Mouse (Mus musculus) retina, embryonic 14.5 days (tissue): Measurements from ENCODE around the gene Gpd2.

ENCODE experiments used
- DNase-seq: peaks from one replicate; pipeline ENCODE4 v3.0.0-alpha.2; 2015; ENCODE audit warnings: low spot score

The Gpd2 gene

DNA sequence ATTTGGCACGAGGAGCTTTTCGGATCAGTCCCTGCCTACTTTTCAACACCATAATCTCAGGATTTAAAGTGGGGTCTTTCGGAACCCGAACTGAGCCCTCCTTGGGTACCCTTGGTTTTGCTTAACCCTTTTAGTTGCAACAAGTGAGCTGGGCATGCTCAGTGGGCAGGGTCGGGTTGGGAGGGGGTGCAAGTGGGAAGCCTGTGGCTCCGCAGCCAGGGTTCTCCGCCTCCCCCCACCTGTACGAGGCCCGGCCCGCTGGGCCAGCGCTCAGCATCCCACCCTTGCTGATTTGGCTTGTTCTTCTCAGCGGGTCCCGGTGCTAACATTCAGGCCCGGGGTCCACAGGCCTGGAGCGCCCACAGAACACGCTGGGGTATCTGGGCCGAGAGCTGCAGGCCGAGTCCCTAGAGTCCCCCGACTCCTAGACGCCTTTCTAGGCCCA lies at the start of gene Gpd2:
Gene Gpd2 (plus strand): TSS at position 161 of the 445 bp plus-strand sequence.
- DNase-seq = peak; percentile 66

DNA sequence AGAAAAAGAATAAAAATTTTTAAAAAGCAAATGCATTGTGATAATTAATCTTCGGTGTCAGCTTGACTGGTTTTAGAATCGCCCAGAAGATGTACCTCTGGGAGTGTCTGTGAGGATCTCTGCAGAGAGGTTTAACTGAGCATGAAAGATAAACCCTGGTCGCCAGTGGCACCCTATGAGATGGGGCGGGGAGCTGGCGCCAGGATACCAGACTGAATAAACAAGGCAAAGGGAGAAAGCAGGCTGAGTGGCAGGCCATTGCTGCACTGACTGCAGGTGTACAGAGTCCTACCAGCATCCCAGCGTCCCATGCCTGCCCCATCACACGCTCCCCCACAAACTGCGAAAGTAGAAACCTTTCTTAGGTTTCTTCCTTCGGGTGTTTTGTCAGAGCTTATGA lies 49.2 kb upstream of the Gpd2 start:
- DNase-seq = peak; percentile 10

DNA sequence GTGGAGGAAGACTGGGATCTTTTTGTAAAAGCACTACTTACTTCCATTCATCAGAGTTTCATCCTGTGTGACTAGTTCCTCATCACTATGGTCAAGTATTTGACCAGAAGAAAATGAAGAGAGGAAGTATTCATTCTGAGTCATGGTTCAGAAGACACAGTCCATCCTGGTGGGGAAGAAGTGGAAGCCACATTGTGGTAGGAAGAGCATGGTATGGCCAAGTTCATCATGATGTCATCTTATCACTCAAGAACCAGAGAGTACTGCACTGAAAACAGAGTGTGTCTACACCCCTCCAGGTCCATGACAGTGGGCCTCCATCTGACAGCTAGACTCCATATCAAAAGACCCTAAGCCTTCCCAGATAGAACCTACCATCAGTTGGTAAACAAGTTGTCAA lies 46.6 kb upstream of the Gpd2 start:
- DNase-seq = no peak

DNA sequence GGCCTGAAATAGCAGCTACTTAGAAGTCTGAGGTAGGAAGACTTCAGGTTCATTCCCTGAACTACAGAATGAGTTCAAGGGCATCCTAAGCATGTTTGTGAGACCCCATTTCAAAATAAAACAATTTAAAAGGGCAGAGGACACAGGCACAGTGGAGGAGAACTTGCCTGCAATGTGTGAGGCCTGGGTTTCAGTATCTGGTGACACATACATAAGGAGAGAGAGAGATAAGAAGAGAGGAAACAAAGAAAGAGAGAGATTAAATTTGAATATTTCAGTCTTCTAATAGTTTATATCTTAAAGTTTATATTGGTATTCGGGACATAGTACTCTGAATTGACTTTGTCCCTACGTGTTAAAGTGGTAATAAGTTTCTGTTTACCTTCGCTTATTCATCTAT lies 38.4 kb upstream of the Gpd2 start:
- DNase-seq = no peak

DNA sequence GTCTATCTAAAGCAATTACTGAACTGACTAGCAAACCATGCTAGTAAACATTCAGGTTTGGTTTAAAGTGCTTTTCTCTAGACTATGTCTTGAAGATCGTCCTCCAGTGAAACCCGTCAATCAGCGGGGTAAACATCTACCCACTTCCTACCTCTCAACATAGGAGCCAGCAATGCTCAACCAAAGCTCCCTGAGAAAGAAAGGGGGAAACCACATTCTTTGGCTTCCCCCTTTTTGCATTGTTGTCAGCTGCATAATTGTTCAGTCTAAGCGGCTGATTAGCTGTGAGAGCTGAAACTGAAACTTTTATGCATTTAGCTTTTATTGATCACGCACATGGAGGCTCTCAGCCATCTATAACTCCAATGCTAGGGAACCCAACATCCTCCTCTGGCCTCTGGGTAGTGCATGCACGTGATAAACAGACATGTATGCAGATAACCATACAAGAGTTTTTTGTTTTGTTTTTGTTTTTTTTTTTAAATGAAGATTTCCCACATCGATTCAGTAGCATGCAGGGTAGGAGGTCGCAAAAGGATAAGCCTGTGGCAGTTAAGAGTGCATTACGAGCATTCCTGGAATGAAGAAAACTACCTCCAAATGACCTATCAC lies 28.9 kb upstream of the Gpd2 start:
- no peak for DNase-seq

DNA sequence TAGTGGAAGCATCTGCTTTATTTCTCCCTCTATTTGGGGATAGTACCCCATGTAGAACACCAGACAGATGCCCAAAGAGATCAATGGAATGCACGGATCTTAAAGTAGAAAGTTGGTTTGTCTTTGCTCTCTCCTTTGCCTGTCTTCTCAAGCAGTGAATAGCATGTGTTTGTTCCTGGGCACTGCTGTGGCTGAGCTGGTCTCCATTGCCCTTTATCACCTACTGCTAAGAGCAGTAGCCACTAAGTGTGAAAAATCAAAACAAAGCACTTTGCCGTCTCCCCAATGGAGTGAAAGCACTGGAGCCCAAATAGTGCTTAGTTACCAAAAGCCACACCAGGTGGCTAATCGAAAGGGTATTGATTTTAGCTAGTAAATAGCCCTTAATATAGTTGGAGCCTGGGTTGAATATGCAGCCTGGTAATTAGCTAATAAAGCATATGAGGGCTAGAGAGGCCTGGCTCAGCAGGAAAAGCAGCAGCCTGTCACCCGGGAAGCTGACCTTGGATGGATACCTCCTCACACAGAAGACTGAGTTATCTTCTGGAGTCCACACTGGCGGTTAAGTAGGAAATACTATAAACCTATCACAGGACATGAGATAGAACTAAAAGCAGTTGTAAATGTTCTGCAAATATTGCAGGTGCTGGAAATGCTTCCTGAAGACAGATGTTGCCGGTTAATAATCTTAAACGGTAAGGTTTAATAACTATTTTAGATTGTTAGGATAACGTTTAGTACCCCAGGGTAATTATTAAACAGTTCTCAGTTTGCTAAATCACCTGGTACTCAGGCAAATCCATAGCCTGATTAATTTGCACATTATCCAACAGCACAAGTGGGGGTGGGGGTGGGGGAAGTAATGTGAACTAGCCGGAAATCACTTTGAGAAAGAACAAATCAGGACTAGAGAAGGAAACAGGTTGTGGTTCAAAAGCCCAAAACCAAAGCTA lies 26.1 kb upstream of the Gpd2 start:
- peak; percentile 26 for DNase-seq

DNA sequence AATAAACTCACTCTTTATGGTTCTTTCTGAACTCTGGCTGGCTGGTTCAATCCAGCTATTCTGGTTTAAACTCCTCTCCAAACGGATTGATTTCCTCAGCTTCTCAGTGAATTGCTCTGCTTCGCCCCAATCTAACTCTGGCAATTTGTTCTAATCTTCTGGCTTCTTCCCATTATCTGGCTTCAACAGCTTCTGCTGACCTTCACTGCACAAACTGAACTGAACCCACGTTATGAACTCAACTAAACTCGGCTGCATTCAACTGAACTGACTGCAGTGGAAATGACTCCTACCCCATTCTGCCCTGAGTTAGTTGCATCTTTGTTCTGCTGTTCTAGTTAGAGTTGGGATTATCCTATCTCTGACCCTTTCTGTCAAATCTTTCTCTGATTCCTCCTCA lies 24.1 kb upstream of the Gpd2 start:
- no peak for DNase-seq

DNA sequence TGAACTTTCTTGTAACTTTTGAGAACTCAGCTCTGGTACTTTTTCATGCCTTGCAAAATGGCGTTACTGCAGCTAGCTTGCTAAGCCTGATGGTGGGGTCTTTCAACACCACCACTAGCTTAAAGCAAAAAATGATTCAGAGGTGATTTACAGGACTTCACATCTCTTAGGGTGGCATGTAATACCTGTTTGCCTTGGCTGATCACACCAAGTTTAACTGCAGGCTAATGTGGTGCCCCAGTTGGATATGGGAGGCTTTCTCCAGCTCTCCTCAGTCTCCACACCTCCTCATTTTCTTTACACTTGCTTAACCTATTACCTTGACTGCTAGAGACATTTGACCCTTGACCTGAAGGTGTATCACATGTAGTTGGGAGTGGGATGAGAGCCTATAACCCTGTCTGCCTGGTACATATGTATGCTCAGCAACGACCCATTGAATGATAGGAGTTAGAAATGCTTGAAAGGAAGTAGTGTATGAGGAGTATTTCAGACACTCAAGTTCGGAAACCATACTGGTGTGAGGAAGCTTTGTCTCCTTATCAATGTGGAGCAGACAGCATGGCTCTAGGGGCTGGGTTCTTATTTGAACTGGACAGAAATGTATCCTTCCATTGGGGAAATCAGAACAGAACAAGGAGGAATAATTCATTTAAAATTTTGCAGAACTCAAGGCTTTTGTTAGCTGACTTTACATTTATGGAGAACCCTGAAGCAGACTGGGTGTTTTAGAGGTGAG lies 14.0 kb upstream of the Gpd2 start:
- no peak for DNase-seq

DNA sequence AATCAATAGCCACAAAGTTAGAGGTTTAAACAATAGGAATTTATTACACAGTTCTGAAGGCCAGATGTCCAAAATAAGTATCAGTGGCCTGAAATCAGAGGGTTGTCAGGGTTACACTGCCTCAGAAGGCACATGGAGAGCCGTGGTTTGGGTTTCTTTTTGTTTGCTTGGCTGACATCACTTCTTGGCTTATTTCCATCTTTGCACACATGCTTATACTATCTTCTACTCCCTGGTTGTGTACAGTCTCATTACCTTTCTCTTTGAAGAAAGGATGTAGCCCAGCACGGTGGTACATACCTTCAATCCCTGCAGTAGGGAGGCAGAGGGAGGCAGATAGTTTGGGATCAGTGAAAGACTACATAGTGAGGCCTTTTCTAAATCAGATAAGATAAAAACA lies 12.2 kb upstream of the Gpd2 start:
- DNase-seq = no peak

DNA sequence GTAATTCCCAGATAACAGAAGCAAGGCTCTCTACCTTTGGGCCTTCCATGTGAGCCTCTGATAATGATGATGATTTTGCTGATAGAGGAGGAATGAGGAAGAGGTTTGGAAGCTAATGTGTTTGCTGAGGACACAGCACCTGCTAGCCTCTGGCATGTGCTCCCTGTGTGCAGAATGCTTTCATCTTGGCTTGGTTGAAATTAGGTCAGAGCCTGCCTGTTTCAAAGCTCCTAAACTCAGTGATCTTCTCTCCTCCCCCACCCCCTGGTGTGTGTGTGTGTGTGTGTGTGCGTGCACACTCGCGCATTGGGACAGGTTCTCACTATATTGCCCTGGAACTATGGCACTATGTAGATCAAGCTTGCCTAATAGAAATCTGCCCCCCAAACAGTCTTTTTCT lies 10.0 kb upstream of the Gpd2 start:
- no peak for DNase-seq

DNA sequence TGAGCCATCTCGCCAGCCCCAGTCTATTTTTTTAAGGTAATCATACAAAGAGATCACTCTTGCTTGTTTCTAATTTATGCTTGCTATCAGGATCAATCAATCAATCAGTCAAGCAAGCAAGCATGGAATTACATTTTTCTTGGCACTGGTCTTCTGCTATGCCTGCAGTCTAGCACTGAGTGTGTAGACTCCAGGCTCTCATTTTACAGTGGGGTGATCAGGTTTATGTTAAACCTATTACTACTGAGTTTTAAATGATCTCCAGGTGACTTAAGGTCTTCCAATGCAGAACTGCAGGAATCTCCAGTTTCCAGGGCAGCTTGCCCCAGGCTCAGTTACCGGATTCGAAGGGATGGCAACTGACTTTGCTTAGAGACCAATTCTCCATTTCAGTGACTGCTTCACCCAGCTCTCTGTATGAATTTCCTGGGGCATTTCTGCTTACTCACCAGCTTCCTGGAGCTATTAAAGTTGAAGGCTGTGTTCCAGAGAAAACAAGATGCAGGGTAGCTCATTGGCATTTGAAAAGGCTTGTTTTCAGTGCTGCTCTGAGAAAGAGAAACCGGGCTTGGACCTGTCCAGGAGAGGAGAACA lies 7.7 kb upstream of the Gpd2 start:
- DNase-seq = no peak

DNA sequence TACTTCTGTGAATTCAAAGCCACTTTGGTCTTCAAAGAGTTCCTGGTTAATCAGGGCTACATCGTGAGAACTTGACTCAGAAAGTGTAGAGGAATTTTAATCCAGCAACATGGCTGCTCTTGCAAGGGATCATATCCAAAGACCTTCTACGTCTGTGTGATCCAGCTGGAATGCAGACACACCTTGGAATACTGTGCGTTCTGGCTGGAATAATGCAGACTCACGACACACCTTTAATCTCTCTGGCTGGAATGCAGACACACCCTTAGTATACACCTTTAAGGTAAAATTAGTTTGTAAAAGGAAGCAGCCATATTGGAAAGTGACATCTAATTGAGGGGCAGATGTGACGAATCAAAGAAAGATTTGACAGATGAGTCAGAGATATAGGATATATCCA lies 6.0 kb upstream of the Gpd2 start:
- no peak for DNase-seq

DNA sequence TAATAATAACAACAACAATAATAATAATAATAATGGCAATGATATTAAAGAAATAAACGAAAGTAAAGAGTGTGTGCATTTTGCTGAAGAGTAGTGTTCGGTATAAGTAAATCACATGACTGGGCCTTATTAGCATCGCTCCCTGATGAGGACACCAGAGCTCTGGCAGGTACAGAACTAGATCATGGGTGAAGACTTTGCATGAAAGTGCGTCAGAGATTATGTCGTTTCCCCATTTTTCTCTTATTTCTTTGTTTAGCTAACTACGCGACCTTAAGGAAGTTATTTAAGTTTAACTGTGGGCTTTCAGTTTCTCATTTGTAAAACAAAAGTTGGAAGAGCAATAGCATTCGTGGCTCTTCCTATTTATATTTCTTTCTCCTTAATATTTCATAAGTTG lies 5.1 kb upstream of the Gpd2 start:
- no peak for DNase-seq

DNA sequence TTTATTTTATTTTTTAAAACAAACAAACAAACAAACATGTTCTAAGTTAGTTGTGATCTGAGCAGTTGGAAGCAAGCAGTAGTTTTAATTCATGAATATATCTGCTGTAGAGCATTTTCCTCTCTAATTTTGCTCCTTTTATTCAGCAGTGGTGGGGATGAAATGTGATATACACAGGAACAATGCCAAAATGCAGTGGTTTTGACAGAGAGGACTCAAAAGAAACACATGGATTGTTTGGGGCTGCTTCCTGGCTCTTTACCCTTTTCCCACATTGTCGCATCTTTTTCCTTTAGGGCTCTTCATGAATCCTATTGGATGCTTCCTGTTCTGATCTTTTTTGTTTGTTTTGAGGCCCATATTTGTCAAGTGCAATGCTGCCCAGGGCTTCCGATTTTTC lies 1.2 kb upstream of the Gpd2 start:
- DNase-seq = no peak

DNA sequence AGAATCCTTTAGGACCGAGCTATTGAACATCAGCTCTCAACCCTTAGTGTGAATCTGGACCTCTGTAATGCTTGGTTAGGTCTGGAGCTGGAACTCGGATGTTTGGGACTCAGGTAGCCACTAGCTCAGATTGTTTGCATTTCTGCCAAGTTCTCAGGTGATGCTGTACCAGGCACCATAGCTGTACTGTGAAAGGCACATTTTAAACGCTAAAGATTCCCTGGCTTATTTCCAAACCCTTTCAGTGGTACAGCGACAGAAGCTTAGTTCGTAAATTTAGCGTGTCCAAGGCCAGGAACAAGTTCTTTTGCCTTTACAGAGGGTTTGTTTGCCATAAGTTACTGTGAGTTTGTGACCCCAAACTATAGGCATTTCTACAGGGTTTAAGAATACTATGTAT lies 409 bp upstream of the Gpd2 start:
- DNase-seq = no peak

DNA sequence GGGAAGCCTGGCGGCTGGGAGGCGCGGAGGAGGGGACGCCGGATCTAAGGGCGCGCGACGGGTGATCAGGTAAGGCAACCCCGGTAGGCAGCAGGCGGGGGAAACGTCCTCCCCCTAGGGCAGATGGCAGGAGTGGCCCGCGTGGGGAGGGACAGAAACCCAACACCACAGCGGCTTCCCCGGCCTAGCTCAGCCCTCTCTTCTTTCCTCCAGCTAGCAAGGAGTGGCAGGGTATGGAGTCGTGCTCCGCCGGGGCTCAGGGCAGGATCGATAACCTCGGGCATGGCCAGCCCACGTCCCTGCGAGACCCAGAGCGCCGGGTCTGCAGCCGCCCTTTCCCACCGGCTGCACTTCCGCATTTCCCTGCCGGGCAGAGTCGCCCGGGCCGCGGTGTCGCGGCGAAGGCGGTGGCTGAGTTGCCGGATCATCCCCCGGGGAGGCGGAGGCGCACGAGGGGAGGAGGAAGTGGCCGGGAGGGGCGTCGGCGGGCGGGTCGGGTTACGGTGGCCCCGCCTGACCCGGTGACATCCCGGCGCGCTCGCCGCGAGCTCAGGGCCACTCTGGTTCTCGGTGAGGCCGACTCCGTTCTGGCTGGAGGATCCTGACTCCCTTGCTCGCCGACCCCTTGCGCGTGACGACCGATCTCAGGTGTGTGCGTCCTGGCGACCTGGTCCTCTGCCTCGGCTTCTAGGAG lies 632 bp downstream of the Gpd2 start:
- peak; percentile 76 for DNase-seq

DNA sequence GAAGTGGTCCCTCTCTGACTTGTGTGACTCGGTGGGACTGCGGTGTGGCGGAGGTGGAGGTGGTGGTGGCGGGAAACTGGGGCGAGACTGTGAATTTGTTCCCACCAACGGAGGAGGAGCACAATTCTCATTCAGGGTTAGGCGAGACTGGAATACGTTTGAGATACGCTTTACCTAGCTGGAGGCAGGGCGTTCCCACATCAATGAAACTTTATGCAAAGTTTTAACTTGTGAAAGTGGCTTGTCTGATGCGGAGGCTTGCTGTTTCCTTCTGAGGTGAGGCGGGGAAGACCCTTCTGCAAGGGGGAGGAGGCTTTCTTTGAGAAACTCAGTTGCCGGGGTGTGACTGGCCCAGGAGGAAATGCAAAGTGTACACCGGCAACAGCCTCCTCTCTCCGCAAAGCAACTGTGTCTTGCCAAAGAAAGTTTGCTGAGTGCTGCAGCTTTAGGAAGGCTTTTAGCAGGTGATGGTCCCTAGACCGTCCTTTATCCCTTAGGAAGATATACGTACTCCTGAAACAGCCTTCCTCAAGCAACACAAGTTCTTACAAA lies 1.3 kb downstream of the Gpd2 start:
- no peak for DNase-seq

DNA sequence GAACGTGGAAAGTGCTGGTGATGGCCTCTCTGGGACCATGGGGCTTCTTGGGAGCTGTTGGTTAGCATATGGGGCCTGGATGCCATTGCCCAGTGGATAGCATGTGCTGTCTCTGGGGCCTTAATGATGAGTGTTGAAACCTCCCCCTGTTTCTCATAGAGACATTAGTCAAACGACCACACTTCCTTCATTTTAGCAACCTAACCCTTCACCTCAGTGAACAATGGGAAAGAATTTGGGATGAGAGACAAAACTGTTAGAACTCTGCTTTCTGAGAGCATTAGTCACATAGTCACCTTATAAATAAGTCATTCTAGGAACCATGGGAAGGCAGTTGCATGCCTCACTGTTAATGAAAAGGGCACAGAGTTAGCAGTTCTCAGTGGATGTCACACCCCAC lies 1.9 kb downstream of the Gpd2 start:
- no peak for DNase-seq

DNA sequence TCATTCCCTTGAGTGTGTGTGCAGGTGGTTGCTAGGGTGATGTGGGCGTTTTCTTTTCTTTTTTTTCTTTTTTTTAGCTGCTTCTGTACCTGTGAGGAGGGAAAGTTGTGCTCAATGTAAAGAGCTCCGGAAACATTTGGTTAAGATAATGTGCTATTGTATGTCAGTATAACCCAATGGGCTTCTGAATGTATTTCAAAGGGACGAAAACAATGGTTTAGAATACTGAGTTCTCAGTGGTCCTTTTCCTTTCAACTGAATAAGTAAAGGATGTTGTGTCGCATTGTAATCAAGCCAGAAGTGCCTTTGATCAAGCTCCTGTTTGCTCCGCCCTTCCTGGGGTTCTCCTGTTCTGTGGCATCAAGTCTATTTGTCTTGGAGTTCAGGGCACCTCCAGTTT lies 6.6 kb downstream of the Gpd2 start:
- no peak for DNase-seq

DNA sequence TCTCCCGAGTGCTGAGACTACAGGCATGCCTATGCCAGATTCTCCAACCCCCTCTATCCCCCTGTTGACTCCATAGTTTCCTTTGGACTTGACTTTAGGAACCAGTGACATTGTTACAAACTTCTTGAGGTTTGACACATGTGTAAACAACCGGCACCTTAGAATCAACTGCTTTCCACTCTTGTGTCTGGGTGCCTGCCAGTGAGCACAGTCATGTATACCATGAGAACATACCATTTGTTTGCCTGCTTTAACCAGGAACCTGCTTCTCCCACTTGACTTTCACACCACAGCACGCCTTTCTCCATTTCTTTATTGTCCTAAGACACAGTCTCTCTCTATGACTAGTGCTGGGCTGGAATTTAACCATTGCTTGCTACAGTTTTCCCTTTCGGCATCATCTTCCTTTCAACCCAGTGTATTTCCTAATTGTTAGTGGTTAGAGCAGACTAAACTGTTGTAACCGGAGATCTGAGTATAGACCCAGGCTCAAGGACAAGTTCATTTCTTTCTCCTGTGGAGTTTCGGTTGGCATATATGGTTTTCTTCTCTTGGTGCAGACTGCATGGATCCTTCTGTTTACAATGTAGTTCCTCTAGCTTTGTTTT lies 8.4 kb downstream of the Gpd2 start:
- no peak for DNase-seq

DNA sequence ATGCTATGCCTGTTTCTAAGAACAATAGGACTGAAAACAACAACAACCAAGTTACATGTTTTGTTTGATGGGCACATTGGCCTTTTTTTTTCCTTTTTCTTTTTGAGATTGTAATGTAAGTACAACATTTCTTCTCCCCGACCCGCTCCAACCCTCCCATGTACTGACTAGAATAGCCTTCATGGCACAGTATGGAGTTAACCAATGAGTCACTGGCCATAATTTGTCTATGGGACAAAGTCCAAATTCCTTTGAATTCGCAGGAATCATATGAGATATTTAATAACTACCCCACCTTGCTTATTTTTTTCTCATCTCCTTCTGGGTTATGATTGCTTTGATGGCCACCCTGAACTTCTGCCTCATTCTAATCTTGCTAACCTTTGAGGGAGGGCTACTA lies 12.7 kb downstream of the Gpd2 start:
- DNase-seq = no peak
